Mouse (Mus musculus) myocyte (in vitro differentiated cells): ENCODE data around the gene Tcp1. TPM values are rescaled to one million over a fixed set of nuclear protein-coding genes. Genes with fewer than 3 reads are reported as not detected.

Source experiments
- H3K27me3 ChIP-seq: one replicate; pipeline ENCODE4 v1.6.1; 2011; ENCODE audit not compliant: control insufficient read depth, insufficient read depth, insufficient read length
- H3K36me3 ChIP-seq: one replicate; pipeline ENCODE4 v1.6.1; 2011; ENCODE audit not compliant: control insufficient read depth, insufficient read depth
- H3K4me2 ChIP-seq: one replicate; pipeline ENCODE4 v1.6.1; 2011; ENCODE audit warnings: low read depth, control low read depth
- H3K4me3 ChIP-seq: one replicate; pipeline ENCODE4 v1.5.1; 2011; ENCODE audit warnings: mild to moderate bottlenecking, control low read depth, moderate library complexity
- H3K79me2 ChIP-seq: one replicate; pipeline ENCODE4 v1.6.1; 2011; ENCODE audit not compliant: control insufficient read depth, insufficient read depth
- H3ac ChIP-seq: one replicate; pipeline ENCODE4 v1.6.1; 2011; ENCODE audit not compliant: control insufficient read depth, insufficient read length
- CEBPB ChIP-seq: IDR thresholded peaks from 2 replicates; pipeline ENCODE4 v1.6.1; 2011; ENCODE audit warnings: mild to moderate bottlenecking, moderate library complexity; ENCODE audit not compliant: poor library complexity, insufficient read depth, severe bottlenecking
- E2F4 ChIP-seq: IDR thresholded peaks from one replicate; pipeline ENCODE4 v1.6.1; 2011; ENCODE audit warnings: mild to moderate bottlenecking, control low read depth, moderate library complexity; ENCODE audit not compliant: insufficient read depth
- MAX ChIP-seq: IDR thresholded peaks from one replicate; pipeline ENCODE4 v1.6.1; 2011; ENCODE audit warnings: low read depth, mild to moderate bottlenecking, control low read depth
- MYOD1 ChIP-seq, 3 experiments: IDR thresholded peaks; one replicate each; pipeline ENCODE4 v1.6.1; 2011; ENCODE audit warnings: control low read depth in 2 of 3, low read depth in 2 of 3, mild to moderate bottlenecking in 2 of 3, moderate library complexity in 1 of 3; ENCODE audit not compliant: insufficient read length in 2 of 3, control insufficient read depth in 1 of 3
- MYOG ChIP-seq, 3 experiments: IDR thresholded peaks; one replicate each; pipeline ENCODE4 v1.6.1; 2011; ENCODE audit warnings: control low read depth in 2 of 3, low read depth in 2 of 3, mild to moderate bottlenecking in 2 of 3; ENCODE audit not compliant: insufficient read length in 2 of 3, control insufficient read depth in 1 of 3, insufficient read depth in 1 of 3
- POLR2A ChIP-seq: IDR thresholded peaks from one replicate; pipeline ENCODE4 v1.6.1; 2011; ENCODE audit warnings: low read depth, mild to moderate bottlenecking, control low read depth, moderate library complexity; ENCODE audit not compliant: insufficient read length
- POLR2AphosphoS2 ChIP-seq: IDR thresholded peaks from one replicate; pipeline ENCODE4 v1.6.1; 2011; ENCODE audit warnings: low read depth, control low read depth; ENCODE audit not compliant: insufficient read length
- REST ChIP-seq: IDR thresholded peaks from one replicate; pipeline ENCODE4 v1.6.1; 2011; ENCODE audit warnings: mild to moderate bottlenecking, control low read depth, moderate library complexity; ENCODE audit not compliant: insufficient read depth, insufficient read length
- SRF ChIP-seq: IDR thresholded peaks from one replicate; pipeline ENCODE4 v1.6.1; 2011; ENCODE audit warnings: low read depth; ENCODE audit not compliant: control insufficient read depth, insufficient read length
- TCF12 ChIP-seq: IDR thresholded peaks from one replicate; pipeline ENCODE4 v1.6.1; 2011; ENCODE audit warnings: mild to moderate bottlenecking, control low read depth; ENCODE audit not compliant: poor library complexity, insufficient read depth, severe bottlenecking
- TCF3 ChIP-seq: IDR thresholded peaks from one replicate; pipeline ENCODE4 v1.6.1; 2011; ENCODE audit warnings: low read depth, control low read depth; ENCODE audit not compliant: insufficient read length
- USF1 ChIP-seq: IDR thresholded peaks from one replicate; pipeline ENCODE4 v1.6.1; 2011; ENCODE audit warnings: low read depth, mild to moderate bottlenecking, control low read depth, moderate library complexity
- polyA plus RNA-seq: library from polyadenylated mRNA; unstranded; fragments of >200 nt; fragmentation: generic; extraction: Trizol; gene quantifications from one replicate; pipeline ENCODE4 v1.2.1, GENCODE M21; 2012; ENCODE audit warnings: missing spikeins

Tcp1 gene
- polyA plus RNA-seq, 1 experiment = 237 TPM

DNA sequence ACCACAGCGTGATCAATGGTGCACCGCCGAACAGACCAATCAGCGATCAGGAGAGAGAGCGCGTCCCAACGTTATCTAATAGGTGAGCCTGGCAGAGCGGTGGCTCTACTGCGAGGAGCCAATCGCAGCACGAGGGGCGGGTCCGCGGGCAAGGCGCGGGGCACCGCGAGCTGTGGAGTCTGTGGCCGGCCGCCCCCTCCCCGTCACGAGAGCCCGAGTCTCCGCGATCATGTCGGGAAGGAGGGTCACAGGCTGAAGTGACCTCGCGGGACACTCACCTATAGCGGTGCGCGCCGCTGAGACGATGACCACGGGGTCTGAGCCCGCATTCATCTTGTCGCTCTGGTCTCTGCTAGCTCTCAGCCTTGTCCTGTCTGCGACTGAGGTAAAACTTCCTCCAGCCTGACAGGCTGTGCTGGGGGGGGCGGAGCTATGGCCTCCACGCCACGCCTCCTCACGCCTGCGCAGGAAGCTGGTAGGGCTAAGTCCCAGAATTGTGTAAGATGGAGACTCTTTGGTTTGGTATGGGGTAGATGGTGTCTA lies 44.9 kb downstream of the Tcp1 start, which contains the start of gene Acat2:
Gene Acat2 (minus strand): TSS at position 417 of the 543 bp plus-strand sequence.
- Histone ChIP-seq H3K4me2 (peak within 1 kb of the TSS; percentile 81), H3K27me3 (no peaks in the 10 kb centered on the region), H3ac (peak within 1 kb of the TSS; percentile 46), H3K36me3 (peaks cover 3% of the 10 kb centered on the region), H3K79me2 (peaks cover 23% of the 10 kb centered on the region), H3K4me3 (peak within 1 kb of the TSS; percentile 72)
- TF ChIP-seq CEBPB (0 out of 2 replicates have a peak, but pooled peaks have one; percentile 5), MAX (no peak), POLR2A (peak; percentile 92), REST (no peak), USF1 (no peak), POLR2AphosphoS2 (peak; percentile 98), SRF (no peak), TCF3 (no peak), MYOG (IDR thresholded peaks at IDR 0.05; ENCODE audit: control insufficient read depth in 1 of 3, insufficient read depth in 1 of 3, insufficient read length in 2 of 3, low read depth in 2 of 3) (no peak), MYOD1 (IDR thresholded peaks at IDR 0.05; ENCODE audit: control insufficient read depth in 1 of 3, insufficient read length in 2 of 3, low read depth in 2 of 3) (no peak), E2F4 (peak; percentile 43), TCF12 (no peak)

DNA sequence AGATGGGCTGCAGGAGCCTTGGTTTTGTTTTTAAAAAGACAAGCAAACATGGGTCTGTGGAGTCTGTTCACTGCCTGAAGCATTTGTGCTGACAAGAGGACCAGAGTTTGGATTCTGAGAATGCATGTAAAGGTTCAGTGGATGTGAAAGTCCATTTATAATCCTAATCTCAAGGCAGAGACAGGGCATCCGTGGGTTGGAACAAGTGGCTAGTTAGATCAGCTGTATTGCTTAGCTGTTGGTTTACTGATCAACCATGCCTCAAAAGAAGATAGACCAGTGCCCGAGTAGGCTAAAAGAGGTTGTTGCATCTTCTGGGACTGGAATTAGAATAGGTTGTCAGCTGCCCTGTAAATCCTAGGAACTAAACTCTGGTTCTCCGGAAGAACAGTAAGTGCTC lies 48.0 kb downstream of the Tcp1 start:
- H3K4me2 ChIP-seq = no peak overlapping the region
- peaks cover 8% of the 10 kb centered on the region for H3K79me2 ChIP-seq
- H3ac ChIP-seq = no peak overlapping the region
- peaks cover 17% of the 10 kb centered on the region for H3K36me3 ChIP-seq
- no peaks in the 10 kb centered on the region for H3K27me3 ChIP-seq
- H3K4me3 ChIP-seq = no peak overlapping the region
- TF ChIP-seq MYOD1 (IDR thresholded peaks at IDR 0.05; ENCODE audit: control insufficient read depth in 1 of 3, insufficient read length in 2 of 3, low read depth in 2 of 3) = no peak
- TF ChIP-seq MYOG (IDR thresholded peaks at IDR 0.05; ENCODE audit: control insufficient read depth in 1 of 3, insufficient read depth in 1 of 3, insufficient read length in 2 of 3, low read depth in 2 of 3) = no peak
- TF ChIP-seq USF1 = no peak
- no peak for TF ChIP-seq TCF12
- TF ChIP-seq REST = no peak
- TF ChIP-seq SRF = no peak
- TF ChIP-seq TCF3 = no peak

DNA sequence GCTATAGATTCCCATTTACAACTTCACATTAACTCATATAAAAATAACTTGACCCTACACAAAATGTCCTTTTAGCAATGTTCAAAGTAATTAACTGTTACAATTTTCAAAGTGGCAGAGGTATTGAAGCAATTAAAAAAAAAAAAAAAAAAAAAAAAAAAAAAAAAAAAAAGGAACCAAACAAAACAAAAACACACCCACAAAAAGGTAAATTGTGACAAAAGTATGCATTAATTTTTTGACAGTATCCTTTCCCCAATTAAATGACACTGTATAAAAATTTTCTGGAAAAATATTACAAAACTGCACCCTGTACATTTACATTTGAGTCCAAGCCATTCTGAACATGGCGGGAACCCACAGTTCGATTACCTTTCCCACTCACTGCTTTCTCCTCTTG lies 51.7 kb downstream of the Tcp1 start:
- Histone ChIP-seq H3ac (no peak overlapping the region), H3K4me2 (no peak overlapping the region), H3K36me3 (peaks cover 33% of the 10 kb centered on the region), H3K79me2 (peaks cover 10% of the 10 kb centered on the region), H3K4me3 (no peak overlapping the region), H3K27me3 (no peaks in the 10 kb centered on the region)
- TF ChIP-seq MYOD1 (IDR thresholded peaks at IDR 0.05; ENCODE audit: control insufficient read depth in 1 of 3, insufficient read length in 2 of 3, low read depth in 2 of 3) = no peak
- no peak for TF ChIP-seq TCF3
- TF ChIP-seq POLR2A = no peak
- TF ChIP-seq MAX = no peak
- no peak for TF ChIP-seq POLR2AphosphoS2
- TF ChIP-seq TCF12 = no peak
- TF ChIP-seq REST = no peak
- no peak for TF ChIP-seq SRF
- no peak for TF ChIP-seq MYOG (IDR thresholded peaks at IDR 0.05; ENCODE audit: control insufficient read depth in 1 of 3, insufficient read depth in 1 of 3, insufficient read length in 2 of 3, low read depth in 2 of 3)
- TF ChIP-seq CEBPB = no peak
- TF ChIP-seq USF1 = no peak
- TF ChIP-seq E2F4 = no peak

DNA sequence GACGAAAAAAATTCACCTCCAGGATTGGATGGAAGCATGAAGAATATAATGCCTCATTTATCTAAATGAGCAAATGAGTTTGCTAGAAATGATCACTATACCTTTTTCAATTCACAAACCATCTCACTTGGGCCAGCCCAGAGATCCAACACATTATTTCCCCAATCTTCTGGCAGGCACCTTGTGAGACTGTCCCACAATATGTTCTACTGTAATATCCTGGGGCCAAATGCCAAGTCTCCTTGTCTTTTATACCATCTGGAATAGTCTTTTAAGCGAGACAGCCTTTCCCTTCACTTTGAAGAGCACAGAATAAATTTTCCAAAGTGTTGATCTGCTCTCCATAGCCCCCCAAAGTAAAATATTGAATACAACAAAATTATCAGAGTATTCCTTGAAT lies 58.4 kb downstream of the Tcp1 start:
- TF ChIP-seq MYOG (IDR thresholded peaks at IDR 0.05; ENCODE audit: control insufficient read depth in 1 of 3, insufficient read depth in 1 of 3, insufficient read length in 2 of 3, low read depth in 2 of 3) (no peak), CEBPB (no peak), REST (no peak), TCF12 (no peak), POLR2A (no peak), USF1 (no peak), SRF (no peak), MAX (no peak), MYOD1 (IDR thresholded peaks at IDR 0.05; ENCODE audit: control insufficient read depth in 1 of 3, insufficient read length in 2 of 3, low read depth in 2 of 3) (no peak)
- Histone ChIP-seq H3K27me3 (no peaks in the 10 kb centered on the region), H3K36me3 (peaks cover 30% of the 10 kb centered on the region)

More for the DNA sequence above, 58.4 kb downstream of the Tcp1 start:
- H3K4me2 ChIP-seq = no peak overlapping the region
- H3K4me3 ChIP-seq = no peak overlapping the region
- H3ac ChIP-seq = no peak overlapping the region
- H3K79me2 ChIP-seq = peaks cover 23% of the 10 kb centered on the region

Other genes starting within 250 kb of the Tcp1 start
- not detected for gene Slc22a1, start 239.9 kb upstream of the Tcp1 start, polyA plus RNA-seq
- 21.6 TPM for gene Igf2r, start 146.0 kb upstream of the Tcp1 start, polyA plus RNA-seq
- 0.10 TPM for gene Mas1, start 47.6 kb upstream of the Tcp1 start, polyA plus RNA-seq
- not detected for gene Mrgprh, start 39.7 kb upstream of the Tcp1 start, polyA plus RNA-seq
- 0.05 TPM for gene Pnldc1, start 5.5 kb upstream of the Tcp1 start, polyA plus RNA-seq
- gene Mrpl18, start 644 bp downstream of the Tcp1 start, polyA plus RNA-seq = 64.1 TPM
- gene Acat3, start 24.9 kb downstream of the Tcp1 start, polyA plus RNA-seq = 0.76 TPM
- gene Acat2, start 45.0 kb downstream of the Tcp1 start, polyA plus RNA-seq = 81.9 TPM
- 21.3 TPM for gene Wtap, start 78.5 kb downstream of the Tcp1 start, polyA plus RNA-seq
- gene Sod2, start 91.1 kb downstream of the Tcp1 start, polyA plus RNA-seq = 172 TPM
- gene Gpr31b, start 136.6 kb downstream of the Tcp1 start, polyA plus RNA-seq = not detected
- gene Tcp10b, start 145.4 kb downstream of the Tcp1 start, polyA plus RNA-seq = not detected
- gene Unc93a, start 216.1 kb downstream of the Tcp1 start, polyA plus RNA-seq = not detected